Mouse (Mus musculus) megakaryocyte, embryonic 14.5 days (primary cell): Measurements from ENCODE around the gene Abhd14b.

Experiments
- FLI1 ChIP-seq: IDR thresholded peaks from 2 replicates; pipeline ENCODE4 v1.6.1; 2012; ENCODE audit warnings: low read length, inconsistent platforms, mixed read lengths
- GATA1 ChIP-seq: IDR thresholded peaks from 3 replicates; pipeline ENCODE4 v1.6.1; 2012; ENCODE audit warnings: mixed read lengths, low read length, inconsistent platforms, borderline replicate concordance

- TF ChIP-seq GATA1 (no peak), FLI1 (no peak)
Observed at GRCm38 (mm10) chr9:106467746-106468145, 20.5 kb downstream of the Abhd14b start.
